Mouse (Mus musculus) kidney, adult 11 months (tissue): ENCODE data around the gene Ptpn20.

Experiments used
- DNase-seq: peaks from one replicate; pipeline ENCODE4 v3.0.0; 2022

The Ptpn20 gene

DNA sequence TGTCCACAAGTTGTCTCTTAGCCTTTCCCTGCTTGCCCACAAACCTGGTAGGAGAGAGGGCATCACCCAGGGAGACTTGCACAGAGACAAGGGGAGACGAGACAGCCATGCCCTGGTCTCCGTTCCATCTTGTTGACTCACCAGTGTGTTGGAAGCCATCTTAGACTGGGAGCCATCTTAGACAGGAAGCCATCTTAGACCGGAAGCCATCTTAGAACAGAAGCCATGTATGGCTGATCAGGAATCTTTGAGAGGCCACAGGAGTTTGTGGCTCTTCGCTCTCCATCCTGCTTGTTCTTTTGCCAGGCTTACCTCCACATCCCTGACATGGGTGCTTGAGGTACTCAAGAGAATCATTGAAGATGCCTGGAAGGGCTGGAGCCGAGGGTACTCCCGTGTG, 89.0 kb downstream of the Ptpn20 start:
- no peak for DNase-seq

- DNase-seq: no peak
Observed at GRCm38 (mm10) chr14:33678740-33679139, 89.7 kb downstream of the Ptpn20 start.

- DNase-seq: no peak
Observed at GRCm38 (mm10) chr14:33680621-33681020, 91.6 kb downstream of the Ptpn20 start.

DNA sequence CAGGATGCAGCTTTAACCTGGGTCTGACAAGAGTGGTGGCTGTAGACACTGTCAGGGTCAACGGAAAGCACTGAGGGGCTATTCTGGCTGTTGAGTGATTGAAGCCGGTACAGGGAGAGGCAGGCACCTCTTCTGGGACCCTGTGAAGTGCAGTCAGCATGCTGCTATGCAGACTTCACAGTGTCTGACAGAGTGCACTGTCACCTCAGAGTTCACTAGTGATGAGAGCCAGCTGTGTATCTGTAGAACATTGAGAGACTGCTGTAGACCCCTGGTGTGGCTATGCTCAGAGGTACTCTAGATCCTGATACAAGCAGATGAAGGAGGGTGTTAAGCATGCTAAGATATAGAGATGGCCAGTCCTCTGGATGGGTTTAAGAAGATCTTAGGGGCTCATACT, 93.8 kb downstream of the Ptpn20 start:
- DNase-seq: no peak

GRCm38 (mm10) chr14:33683701-33684100, 94.7 kb downstream of the Ptpn20 start:
- no peak for DNase-seq

- DNase-seq: peak; percentile 66
Observed at GRCm38 (mm10) chr14:33687444-33688028, 98.5 kb downstream of the Ptpn20 start.

DNA sequence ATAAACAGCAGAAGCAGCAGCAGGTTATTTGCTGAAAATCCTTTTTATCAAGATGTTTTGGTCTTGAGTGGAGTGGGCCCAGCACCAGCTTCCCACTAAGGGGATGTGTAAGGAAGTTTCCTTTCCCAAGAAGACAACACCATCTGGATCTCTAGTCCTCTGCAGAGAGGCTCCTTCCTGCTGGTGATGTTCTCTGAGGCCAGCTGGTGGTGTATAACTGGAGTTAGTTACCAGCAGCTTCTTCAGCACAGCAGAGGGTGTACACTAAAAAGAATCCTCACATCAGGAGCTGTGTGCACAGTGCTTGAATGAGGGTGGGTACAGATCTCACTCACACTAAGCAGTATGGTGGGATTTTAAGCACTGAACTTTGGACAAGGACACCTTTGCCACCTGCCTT, 100.0 kb downstream of the Ptpn20 start:
- no peak for DNase-seq
